Mouse (Mus musculus) spleen, postnatal 14 days (tissue): ENCODE measurements around the gene Bdkrb2.

ENCODE experiments used
- DNase-seq, 2 experiments: peaks; one replicate each; pipeline ENCODE4 v3.0.0; 2021 to 2022; ENCODE audit warnings: low spot score in 2 of 2

Gene Bdkrb2

DNA sequence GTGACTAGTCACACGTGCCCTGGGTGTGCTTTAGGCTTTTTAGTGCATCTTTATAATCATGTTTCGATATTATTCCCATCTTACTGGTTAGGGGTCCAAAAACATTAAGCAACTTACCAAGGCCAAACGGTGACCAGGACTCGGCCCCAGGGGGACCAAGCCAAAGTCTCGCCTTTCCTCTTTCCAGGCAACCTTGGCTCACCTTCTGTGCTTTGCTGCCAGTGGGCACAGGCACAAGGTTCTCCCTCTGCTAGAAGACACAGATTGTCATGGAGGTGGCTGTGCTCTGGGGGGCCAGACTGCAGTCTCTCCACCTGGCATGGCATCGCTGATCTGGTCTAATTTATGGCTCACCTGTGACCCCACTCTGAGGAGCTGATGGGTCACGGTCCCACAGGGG lies 27.8 kb downstream of the Bdkrb2 start:
- no peak for DNase-seq

DNA sequence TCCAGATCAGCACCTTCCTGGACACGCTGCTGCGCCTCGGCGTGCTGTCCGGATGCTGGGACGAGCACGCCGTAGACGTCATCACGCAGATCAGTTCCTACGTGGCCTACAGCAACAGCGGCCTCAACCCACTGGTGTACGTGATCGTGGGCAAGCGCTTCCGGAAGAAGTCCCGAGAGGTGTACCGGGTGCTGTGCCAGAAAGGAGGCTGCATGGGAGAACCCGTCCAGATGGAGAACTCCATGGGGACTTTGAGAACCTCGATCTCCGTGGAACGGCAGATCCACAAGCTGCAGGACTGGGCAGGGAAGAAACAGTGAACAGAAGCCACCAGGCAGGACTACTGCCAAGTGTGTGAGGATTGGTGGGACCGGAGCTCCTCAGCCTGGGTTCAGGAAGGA lies 29.3 kb downstream of the Bdkrb2 start:
- DNase-seq = no peak

DNA sequence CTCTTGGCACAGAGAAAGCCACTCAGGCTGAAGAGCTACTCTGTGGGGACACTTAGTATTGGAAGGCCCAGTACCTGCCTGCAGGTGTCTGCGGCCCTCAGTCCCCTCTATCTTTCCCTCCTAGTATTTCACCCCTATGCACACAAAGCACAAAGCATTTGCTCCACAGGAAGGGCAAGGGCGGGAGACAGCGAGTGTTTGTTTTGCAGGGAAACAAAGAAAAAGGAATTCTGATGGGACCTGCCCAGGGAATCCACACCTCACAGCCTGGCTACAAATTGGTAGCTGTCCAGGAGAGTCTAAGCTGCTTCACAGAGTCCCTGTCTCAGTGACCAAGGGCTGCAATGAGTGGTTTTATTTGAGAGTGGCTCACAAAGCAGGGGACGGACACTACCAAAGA lies 30.4 kb downstream of the Bdkrb2 start:
- DNase-seq = no peak

DNA sequence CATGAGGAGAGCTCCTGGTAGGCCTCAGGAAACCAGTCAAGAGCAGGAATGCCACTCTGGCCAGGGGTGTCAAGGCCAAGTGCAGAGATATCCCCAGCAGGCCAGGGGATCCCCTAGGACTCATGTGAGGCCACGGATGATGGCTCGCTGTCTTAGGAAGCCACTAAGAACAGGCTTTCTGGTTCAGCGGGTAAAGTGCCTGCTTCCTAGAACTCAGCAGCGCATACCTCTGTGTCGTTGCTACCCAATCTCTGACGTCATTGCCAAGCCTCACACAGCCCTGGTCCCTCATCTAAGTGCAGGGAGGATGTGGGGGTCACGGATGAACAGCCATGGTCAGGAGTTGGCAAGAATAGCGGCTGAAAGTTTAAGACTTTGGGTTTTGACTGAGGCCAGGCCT lies 34.1 kb downstream of the Bdkrb2 start:
- DNase-seq = no peak

DNA sequence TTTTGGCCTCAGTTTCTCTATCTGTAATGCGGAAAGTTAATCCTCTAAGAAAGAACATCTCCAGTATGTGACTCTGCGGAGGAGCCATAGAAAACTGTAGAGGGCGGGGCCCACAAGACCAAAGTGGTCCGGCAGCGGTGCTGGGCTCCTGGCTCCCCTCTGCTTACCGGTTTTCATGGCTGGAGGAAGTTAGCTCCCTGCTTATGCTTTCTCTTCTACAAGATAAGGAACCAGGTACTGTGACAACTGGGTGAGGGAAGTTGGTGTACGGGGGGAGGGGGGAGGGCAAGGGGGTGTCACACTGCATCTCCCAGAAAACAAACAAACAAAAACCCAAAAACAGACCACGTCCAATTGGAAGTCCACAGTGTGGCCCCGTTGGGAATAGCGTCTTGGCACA lies 35.5 kb downstream of the Bdkrb2 start:
- DNase-seq = no peak

DNA sequence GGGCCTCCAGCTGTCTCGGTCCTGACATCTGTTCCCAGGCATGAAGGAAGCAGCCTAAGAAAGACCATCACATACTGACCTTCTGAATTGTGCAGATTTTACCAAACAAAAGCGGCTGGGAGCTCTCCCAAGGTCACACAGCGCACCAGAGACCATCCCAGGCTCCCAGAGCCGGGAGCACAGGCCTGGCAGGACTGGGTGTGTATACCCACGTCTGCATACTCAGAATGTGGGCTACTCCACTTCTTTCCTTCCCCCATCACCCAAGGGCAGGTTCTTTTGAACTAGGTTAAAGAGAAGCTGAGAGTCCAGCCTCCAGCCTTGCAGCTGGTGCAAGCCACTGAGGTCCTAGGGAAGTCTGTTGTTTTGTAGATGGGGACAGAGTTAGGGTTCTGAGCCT lies 36.1 kb downstream of the Bdkrb2 start:
- no peak for DNase-seq

DNA sequence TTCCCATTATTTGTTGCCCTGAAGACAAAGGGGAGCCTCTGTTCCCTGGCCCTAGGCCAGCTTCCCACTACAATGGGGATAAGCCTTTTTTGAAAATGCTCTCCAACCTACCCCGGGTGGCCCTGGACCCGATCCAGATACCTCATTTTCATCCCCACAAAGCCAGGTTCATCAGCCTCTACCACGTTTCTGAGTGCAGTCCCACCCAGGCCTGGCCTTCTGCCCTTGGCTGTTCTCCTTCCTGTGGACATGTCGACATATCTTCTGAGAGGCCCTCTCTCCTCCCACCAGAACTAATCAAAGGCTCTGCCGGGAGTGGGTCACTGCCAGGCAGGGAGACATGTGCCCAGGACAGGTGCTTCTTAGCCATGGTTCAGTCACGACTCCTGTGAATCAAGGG lies 38.6 kb downstream of the Bdkrb2 start:
- no peak for DNase-seq

DNA sequence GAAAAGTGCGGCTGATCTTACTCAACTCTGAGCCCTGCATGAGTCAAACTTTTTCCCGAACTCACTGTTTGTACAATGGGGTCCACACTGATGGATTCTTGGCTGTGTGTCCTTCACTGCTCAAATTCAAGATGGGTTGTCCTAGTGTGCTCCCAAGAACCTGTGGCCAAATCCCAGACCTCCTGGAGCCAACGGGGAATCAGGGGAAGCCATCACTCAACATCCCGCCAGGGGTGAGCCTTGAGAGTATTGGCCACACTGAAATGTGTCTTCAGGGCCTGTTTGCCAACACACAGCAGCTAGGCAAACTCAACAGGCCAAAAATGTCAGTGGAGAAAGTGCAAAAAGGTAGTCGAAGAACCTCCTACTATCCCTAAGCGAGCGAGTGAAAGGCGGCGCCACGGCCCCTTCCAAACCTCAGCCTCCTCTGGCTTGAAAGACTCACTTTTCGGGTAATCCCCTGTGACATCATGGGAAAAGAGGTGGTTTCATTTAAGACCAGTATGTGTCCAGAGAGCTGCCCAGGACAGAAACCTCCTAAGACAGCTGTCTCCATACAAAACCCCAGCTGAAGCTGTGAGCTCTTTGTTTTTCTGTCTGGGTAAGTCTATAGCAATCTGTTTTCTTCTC lies 39.7 kb downstream of the Bdkrb2 start, which contains the start of gene Bdkrb1:
Gene Bdkrb1 (plus strand): TSS at position 505 of the 630 bp plus-strand sequence.
- DNase-seq = no peak

- DNase-seq = no peak
Measured at GRCm38 (mm10) chr12:105603904-105604303, 40.9 kb downstream of the Bdkrb2 start.

DNA sequence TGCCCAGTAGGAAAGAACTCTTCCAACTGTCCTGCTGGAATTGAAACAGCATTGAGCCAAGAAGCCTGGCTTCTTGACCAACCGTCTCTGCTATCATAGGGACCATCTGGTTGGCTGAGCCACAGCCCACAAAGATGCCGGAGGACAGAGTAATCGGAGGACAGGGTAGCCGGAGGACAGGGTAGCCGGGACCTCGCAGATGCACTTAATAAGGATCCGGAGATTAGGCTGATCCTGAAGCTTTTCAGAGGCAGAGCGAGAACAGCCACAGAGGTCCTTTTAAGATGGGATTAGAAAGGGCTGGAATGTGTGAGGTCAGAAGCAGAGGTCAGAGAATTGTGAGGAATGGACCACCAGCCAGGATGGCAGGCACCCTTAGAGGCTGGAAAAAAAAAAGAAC lies 42.2 kb downstream of the Bdkrb2 start:
- no peak for DNase-seq

- DNase-seq = no peak
Measured at GRCm38 (mm10) chr12:105606881-105607280, 43.9 kb downstream of the Bdkrb2 start.

GRCm38 (mm10) chr12:105611045-105611444 lies 48.0 kb downstream of the Bdkrb2 start:
- no peak for DNase-seq

DNA sequence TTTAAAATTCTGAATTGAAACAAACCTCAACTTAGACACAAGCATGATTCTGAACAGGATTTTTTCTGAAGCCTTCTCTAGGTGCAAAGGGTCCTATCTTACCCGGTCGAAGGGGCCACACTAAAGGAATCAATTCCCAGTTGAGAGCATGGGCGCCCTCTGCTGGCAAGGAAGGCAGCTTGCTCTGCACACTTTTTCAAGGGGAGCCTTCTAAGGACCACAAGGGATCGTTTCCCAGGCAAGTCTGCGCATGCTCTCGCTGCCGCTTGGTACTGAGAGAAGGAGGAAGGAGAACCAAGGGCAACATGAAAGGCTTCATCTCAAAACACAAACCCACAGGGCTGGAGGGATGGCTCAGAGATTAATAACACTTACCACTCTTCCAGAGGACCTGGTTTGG lies 48.7 kb downstream of the Bdkrb2 start:
- DNase-seq = no peak

DNA sequence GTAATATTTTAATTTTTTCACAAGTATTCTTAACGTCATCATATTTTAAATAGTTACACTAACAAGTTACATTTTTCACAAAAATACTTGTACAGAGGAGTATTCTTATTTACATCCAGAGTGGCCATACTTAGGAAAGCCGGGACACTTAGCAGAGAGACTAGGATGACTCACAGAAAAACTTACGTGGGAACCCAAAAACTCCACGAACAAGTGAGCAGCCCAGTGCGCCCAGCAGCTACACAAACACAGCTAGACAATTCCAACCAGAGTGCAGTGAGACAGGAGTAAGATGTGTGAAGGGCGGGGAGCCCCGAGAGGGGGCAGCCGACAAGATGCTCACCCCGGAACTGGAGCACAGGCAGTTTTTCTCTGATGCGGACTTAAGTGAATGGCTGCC lies 50.5 kb downstream of the Bdkrb2 start:
- no peak for DNase-seq

DNA sequence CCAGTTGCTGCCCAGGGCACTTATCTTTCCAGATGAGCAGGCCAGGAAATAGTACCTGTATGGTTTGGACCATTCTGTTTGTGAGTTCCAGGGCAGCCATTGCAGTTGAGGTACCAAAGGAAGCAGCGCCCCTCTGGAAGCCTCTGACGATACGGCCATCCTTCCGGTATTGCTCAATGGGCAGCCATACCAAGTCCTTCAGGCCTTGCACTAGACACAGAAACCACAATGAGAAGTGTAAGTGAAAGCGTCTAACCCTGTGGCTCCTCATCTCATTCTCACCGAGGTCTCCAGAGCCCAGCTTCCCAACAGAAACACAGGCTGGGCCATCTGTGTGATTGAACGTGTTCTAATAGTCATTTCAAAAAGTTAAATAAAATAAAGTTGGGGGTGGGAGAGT lies 59.0 kb downstream of the Bdkrb2 start:
- no peak for DNase-seq

DNA sequence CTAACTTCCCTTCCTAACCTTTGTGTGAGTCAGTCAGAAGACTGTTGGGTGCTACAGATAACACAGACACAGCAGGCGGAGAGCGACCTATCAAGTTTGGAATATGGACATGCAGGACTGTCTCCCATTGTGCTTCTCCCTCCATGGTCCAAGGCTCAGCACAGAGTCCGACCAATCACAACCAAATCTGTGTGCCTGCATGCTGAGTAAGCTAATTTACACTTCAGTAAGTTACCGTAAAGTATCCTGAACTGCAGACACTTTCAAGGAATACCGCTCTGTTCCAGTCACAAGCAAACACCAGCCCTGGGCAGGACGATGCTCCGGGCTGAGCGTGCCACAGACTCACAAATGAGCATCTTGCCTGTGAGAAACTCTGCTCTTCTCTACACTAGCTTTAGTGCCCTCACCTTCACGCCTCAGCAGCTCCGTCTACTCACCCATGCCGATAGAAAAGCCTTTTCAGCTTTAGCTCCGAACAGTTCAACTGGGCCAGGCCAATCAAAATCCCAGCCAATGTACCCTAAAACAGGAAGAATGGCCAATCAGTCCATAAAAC lies 60.0 kb downstream of the Bdkrb2 start:
- no peak for DNase-seq

GRCm38 (mm10) chr12:105625798-105626197 lies 62.8 kb downstream of the Bdkrb2 start:
- DNase-seq = no peak

DNA sequence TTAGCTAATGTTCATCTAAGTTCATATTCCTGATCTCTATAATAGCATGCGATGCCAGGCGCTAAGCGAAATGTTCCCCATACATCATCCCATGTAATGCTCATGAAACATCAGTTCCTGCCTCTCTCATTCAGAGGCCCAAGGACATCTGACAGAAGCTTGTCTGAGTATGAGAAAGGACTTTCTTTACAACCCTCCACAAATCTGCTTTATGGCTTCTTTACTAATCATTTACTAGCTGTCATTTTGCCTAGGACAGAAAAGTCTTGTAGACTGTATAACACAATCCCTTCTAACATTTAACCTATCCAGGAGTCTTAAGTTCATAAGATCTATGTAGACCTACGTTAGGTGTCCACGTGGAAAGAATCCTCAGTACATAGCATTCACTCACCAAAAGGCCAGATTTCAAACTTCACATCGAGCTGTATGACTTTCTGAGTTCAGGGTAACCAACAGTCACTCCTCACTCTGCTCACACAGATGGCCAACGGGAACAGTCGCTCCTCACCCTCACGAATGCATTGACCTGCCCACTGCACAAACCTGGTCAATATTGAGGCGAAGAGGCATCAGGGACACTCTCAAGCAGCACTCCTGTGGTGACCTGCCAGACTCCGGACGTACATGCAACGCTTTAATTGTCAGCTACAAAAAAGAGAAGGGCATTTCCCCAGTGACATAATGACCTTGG lies 71.5 kb downstream of the Bdkrb2 start:
- DNase-seq = no peak

GRCm38 (mm10) chr12:105636551-105636950 lies 73.5 kb downstream of the Bdkrb2 start:
- DNase-seq = no peak

DNA sequence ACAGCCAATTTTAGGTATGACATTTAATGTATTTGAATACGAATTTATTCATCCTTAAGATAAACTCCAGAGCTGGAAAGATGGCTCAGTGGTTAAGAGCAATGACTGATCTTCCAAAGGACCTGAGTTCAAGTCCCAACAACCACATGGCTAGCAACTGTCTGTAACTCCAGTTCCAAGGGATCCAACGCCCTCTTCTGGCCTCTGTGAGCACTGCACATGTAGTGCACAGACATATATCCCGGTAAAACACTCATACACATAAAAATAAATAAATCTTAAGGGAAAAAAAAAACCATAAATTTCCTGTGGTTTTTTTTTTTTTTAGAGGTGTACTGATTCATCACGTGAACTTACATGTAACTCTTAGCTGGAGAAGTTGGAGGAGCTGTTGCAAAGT lies 74.5 kb downstream of the Bdkrb2 start:
- no peak for DNase-seq

- DNase-seq = no peak
Measured at GRCm38 (mm10) chr12:105642770-105643321, 79.8 kb downstream of the Bdkrb2 start.
